Mouse (Mus musculus) intestine, embryonic 16.5 days (tissue): ENCODE data around the gene Eif1b. TPM values are rescaled to one million over a fixed set of nuclear protein-coding genes. Genes with fewer than 3 reads are reported as not detected.

Experiments used
- ATAC-seq: fragments of 200-750 bp; cut with Nextera tagmentation; 2 replicates; pipeline ENCODE4 v1.8.0; 2017; ENCODE audit warnings: moderate TSS enrichment, moderate library complexity
- H3K27ac ChIP-seq: fragments of 300-500 bp; sonication (generic); 2 replicates; pipeline ENCODE4 v1.5.1; 2014; ENCODE audit warnings: mild to moderate bottlenecking, low read length
- H3K27me3 ChIP-seq: fragments of 300-500 bp; sonication (generic); replicated peaks from 2 replicates; pipeline ENCODE4 v1.6.1; 2014; ENCODE audit warnings: low read length, control low read depth, mixed read lengths; ENCODE audit not compliant: control insufficient read depth, insufficient read depth
- H3K36me3 ChIP-seq: fragments of 300-500 bp; sonication (generic); 2 replicates; pipeline ENCODE4 v1.6.1; 2014; ENCODE audit warnings: low read length, control low read depth; ENCODE audit not compliant: control insufficient read depth, insufficient read depth
- H3K4me1 ChIP-seq: fragments of 300-500 bp; sonication (generic); 2 replicates; pipeline ENCODE4 v1.6.1; 2014; ENCODE audit warnings: low read length, control low read depth, mixed read lengths; ENCODE audit not compliant: control insufficient read depth, insufficient read depth
- H3K4me2 ChIP-seq: fragments of 300-500 bp; sonication (generic); 2 replicates; pipeline ENCODE4 v1.6.1; 2014; ENCODE audit warnings: low read depth, low read length, control low read depth
- H3K4me3 ChIP-seq: fragments of 300-500 bp; sonication (generic); 2 replicates; pipeline ENCODE4 v1.5.1; 2014; ENCODE audit warnings: mild to moderate bottlenecking, low read length
- H3K9ac ChIP-seq: fragments of 300-500 bp; sonication (generic); 2 replicates; pipeline ENCODE4 v1.6.1; 2014; ENCODE audit warnings: low read depth, low read length
- H3K9me3 ChIP-seq: fragments of 300-500 bp; sonication (generic); 2 replicates; pipeline ENCODE4 v1.6.1; 2016; ENCODE audit warnings: low read length, control low read depth; ENCODE audit not compliant: control insufficient read depth
- WGBS: fragments of 180-500 bp; shearing (Covaris S2); extraction: QIAGEN DNeasy Blood & Tissue Kit; methylation state at CpG from one replicate; pipeline ENCODE4 v1.1.7; 2014; 5-methylcytosine and 5-hydroxymethylcytosine counted together
- polyA plus RNA-seq: library from polyadenylated mRNA; unstranded; fragments of >200 nt; fragmentation: Nextera tagmentation; extraction: Ambion mirVana; gene quantifications from 2 replicates; pipeline ENCODE4 v1.2.1, GENCODE M21; 2015

Eif1b gene
- 129 and 141 TPM in 2 replicates for polyA plus RNA-seq

DNA sequence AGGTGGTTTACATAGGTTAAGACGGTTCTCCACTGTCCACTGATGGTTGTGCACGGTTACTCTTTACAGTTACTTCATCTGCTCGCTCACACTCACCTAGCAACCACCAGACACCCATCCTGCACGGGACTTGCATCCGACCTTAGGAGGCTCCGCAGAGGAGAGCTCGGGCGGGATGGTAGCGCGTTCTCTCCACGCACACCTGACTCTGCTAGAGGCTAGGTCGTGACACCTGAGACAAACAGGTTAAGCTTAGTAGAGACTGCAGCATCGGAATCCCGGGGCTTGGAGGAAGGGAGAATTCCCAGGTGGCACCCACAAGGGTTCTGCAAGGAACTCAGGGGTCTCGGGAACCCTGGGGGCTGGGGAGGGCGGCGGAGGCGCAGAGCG, at the start of gene Eif1b:
Gene Eif1b, plus strand, starts transcription at position 223 of the 390 bp plus-strand sequence.
- ATAC-seq: peak; percentile 53
- Histone ChIP-seq H3K27ac (peak within 1 kb of the TSS; percentile 90), H3K4me3 (peak within 1 kb of the TSS; percentile 99), H3K9me3 (no peaks in the 10 kb centered on the region), H3K27me3 (no peaks in the 10 kb centered on the region), H3K36me3 (peaks cover 13% of the 10 kb centered on the region), H3K9ac (peak within 1 kb of the TSS; percentile 98), H3K4me1 (peaks cover 9% of the 10 kb centered on the region), H3K4me2 (peak within 1 kb of the TSS; percentile 87)
- WGBS: 4% methylated on average over 19 of the region's 19 CpGs

DNA sequence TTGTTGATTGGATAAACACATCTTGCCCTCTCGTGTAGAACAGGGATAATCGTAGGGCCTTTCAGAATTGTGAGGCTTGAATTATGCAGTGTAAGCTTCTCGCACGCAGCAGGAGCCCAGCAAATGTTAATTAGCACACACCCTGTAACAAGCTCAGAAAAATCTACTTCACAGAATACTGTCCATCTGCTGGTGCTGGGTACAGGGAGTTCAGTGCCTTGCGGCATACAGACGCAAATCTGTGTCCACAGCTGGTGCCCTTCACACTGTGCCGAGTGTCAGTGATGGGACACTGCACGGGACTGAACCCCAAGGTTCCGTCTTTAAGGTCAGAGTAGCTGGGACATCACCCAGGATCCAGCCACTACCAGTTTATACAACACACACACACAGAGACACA, 47.4 kb upstream of the Eif1b start:
- H3K4me2 ChIP-seq: no peak overlapping the region
- no peaks in the 10 kb centered on the region for H3K4me1 ChIP-seq
- 75% methylated on average over 9 of the region's 9 CpGs for WGBS
- H3K36me3 ChIP-seq: no peaks in the 10 kb centered on the region
- H3K4me3 ChIP-seq: no peak overlapping the region
- no peak for ATAC-seq
- no peaks in the 10 kb centered on the region for H3K27me3 ChIP-seq
- H3K9me3 ChIP-seq: no peaks in the 10 kb centered on the region
- no peak overlapping the region for H3K27ac ChIP-seq
- H3K9ac ChIP-seq: no peak overlapping the region

DNA sequence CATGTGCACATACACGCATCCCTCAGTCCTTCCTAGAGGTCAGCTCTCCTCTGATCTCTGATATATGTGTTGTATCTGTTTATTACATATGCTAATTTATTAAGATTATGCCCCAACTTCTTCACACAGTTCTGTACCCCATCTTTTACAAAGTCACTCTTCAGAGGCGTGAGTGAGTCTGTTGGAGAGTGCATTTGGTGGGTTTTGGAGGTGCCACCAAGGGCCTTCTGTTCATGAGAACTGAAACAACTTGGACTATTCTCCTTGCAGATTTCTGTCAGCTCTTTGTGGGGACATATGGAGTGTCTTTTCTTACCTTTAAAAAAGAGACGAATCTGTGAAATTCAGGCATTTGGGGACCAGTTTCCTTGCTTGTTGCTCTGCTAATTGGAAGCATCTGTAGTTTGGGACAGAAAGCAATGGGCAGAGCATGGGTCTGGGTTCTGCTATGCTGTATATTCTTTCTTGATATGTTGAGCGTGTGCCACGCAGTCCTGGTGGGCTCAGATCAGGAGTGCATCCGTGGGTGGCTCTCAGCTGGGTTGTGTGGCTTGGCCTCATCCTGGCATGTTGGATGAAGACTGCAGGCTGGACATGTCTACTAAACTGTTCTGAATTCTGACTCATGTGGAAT, 42.2 kb upstream of the Eif1b start:
- Histone ChIP-seq H3K36me3 (no peaks in the 10 kb centered on the region), H3K4me2 (no peak overlapping the region), H3K4me3 (no peak overlapping the region), H3K27me3 (no peaks in the 10 kb centered on the region), H3K4me1 (no peaks in the 10 kb centered on the region), H3K9ac (no peak overlapping the region), H3K9me3 (no peaks in the 10 kb centered on the region), H3K27ac (no peak overlapping the region)
- WGBS: 81% methylated on average over 6 of the region's 6 CpGs
- no peak for ATAC-seq

DNA sequence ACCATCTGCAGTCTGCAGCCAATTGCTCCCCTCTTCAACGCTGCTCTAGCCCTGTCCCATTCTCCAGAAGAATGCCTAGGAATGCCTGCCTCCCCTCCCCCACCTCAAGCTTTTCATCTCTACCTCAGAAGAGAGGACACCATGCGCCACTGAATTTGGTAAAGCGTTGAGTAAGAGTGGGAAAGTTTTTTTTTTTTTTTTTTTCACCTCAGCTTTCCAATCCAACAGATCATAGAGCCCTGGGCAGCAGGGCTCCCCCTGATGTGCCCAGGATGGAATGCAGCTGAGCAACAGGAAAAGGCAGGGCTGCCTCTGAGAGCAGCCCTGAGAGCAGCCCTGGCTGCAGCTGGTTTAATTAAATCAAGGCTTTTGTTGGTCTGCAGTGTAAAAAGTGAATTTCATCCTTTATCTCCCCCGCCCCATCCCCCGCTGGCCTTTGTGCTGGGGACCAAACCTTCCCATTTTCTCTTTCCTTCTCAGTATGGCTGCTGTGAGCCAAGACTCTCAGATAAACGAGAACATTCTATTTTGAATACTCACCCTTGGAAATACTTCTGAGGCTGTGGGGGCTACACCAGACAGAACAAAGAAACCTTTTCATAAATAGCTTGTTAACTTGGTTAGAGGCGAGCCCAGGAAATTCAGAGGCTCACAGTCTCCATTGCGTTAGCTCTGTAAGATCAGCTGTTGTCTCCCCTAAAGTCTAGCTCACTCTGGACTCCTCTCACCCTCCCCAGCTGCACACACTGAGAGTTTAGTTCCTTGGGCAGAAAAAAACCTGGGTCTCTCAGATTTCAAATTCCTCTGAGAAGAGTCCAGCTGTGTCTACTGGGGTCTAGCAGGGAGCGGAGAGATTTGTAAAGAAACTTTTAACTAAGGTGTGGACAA, 36.0 kb upstream of the Eif1b start:
- H3K4me1 ChIP-seq: peaks cover 6% of the 10 kb centered on the region; the same call in 1 of the 2 replicates
- H3K36me3 ChIP-seq: no peaks in the 10 kb centered on the region
- no peak overlapping the region for H3K4me3 ChIP-seq
- H3K4me2 ChIP-seq: no peak overlapping the region
- peak; percentile 74 for ATAC-seq
- H3K9me3 ChIP-seq: no peaks in the 10 kb centered on the region
- WGBS: 35% methylated on average over 9 of the region's 9 CpGs
- no peak overlapping the region for H3K9ac ChIP-seq
- H3K27me3 ChIP-seq: no peaks in the 10 kb centered on the region
- peak overlapping the region; percentile 69 for H3K27ac ChIP-seq

DNA sequence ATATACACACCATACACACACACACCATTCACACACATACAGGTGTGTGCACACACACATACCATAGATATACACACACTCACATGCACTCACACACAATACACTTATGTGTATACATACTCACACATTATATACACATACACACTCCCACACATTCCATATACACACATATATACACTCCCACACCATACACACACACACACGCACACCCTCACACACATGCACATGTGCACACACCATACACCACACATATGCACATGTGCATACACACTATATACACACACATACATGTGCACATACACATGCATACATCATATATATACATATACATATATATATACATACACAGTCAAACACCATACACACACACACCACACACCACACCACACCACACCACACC, 21.6 kb upstream of the Eif1b start:
- WGBS: 88% methylated on average over 1 of the region's 1 CpGs
- no peak for ATAC-seq
- no peaks in the 10 kb centered on the region for H3K4me1 ChIP-seq

DNA sequence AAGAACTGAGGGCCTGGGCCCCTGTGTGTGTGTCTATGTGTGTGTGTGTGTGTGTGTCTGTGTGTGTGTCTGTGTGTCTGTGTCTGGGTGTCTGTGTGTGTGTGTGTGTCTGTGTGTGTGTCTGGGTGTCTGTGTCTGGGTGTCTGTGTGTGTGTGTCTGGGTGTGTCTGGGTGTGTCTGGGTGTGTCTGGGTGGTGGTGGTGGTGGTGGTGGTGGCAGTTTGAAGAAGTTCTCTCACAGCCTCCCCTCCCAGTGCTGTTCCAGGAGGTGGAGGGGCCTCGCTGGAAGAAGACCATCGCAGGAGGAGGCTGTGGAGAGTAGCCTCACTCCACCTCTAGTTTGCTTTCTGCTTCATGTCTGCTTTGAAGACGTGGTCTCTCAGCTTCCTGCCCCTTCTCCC, 10.4 kb upstream of the Eif1b start:
- no peak for ATAC-seq
- no peak overlapping the region for H3K4me3 ChIP-seq
- no peaks in the 10 kb centered on the region for H3K36me3 ChIP-seq
- no peak overlapping the region for H3K27ac ChIP-seq
- H3K27me3 ChIP-seq: no peaks in the 10 kb centered on the region
- H3K9me3 ChIP-seq: no peaks in the 10 kb centered on the region
- no peak overlapping the region for H3K9ac ChIP-seq
- H3K4me2 ChIP-seq: no peak overlapping the region
- no peaks in the 10 kb centered on the region for H3K4me1 ChIP-seq
- WGBS: 79% methylated on average over 3 of the region's 3 CpGs

More for the DNA sequence above, 21.6 kb upstream of the Eif1b start:
- Histone ChIP-seq H3K27ac (no peak overlapping the region), H3K4me3 (no peak overlapping the region), H3K9ac (no peak overlapping the region), H3K9me3 (no peaks in the 10 kb centered on the region), H3K27me3 (no peaks in the 10 kb centered on the region), H3K4me2 (no peak overlapping the region), H3K36me3 (no peaks in the 10 kb centered on the region)

DNA sequence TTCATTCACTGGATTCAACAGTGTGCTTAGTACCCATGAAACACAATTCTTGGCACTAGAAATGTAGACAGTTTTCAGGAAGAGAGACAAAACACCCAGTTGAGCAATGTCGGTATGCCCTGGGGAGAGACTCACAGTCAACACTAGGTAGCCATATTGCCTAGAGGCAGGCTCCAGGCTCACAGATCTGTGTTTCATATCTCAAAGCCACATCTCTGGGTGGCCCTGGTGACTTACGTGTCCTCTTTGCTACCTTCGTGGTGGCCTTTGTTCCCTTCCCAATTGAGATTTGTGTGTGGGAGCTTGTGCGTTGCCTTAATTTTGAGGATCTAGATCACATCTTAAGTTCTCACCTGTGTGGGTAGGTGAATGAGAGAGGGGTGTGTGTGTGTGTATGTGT, 9.7 kb upstream of the Eif1b start:
- H3K4me1 ChIP-seq: no peaks in the 10 kb centered on the region
- H3K27me3 ChIP-seq: no peaks in the 10 kb centered on the region
- no peaks in the 10 kb centered on the region for H3K36me3 ChIP-seq
- WGBS: 90% methylated on average over 4 of the region's 4 CpGs
- H3K27ac ChIP-seq: no peak overlapping the region
- no peak for ATAC-seq
- H3K9ac ChIP-seq: no peak overlapping the region
- H3K4me2 ChIP-seq: no peak overlapping the region
- no peaks in the 10 kb centered on the region for H3K9me3 ChIP-seq
- H3K4me3 ChIP-seq: no peak overlapping the region

DNA sequence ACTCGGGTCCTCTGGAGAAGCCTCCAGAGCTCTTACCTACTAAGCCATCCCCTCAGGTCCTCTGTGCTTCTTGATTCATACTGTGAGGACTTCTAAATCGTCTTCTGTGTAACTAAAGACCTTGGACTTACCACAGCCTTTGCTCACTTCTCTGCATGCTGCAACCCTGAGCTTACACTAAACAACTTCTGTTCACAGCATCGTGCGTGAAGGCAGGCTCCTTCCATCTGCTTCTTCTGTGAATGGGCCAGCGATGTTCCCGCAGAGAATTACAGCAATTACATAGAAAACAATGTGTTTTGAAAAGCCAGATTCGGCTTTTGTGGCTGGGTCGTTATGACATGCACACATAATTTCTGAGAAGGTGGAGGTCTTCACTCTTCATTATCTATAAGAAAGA, 8.9 kb upstream of the Eif1b start:
- ATAC-seq: no peak
- Histone ChIP-seq H3K27ac (no peak overlapping the region), H3K36me3 (no peaks in the 10 kb centered on the region), H3K4me3 (no peak overlapping the region), H3K4me2 (no peak overlapping the region), H3K4me1 (no peaks in the 10 kb centered on the region), H3K27me3 (no peaks in the 10 kb centered on the region), H3K9me3 (no peaks in the 10 kb centered on the region), H3K9ac (no peak overlapping the region)
- WGBS: 77% methylated on average over 8 of the region's 8 CpGs

DNA sequence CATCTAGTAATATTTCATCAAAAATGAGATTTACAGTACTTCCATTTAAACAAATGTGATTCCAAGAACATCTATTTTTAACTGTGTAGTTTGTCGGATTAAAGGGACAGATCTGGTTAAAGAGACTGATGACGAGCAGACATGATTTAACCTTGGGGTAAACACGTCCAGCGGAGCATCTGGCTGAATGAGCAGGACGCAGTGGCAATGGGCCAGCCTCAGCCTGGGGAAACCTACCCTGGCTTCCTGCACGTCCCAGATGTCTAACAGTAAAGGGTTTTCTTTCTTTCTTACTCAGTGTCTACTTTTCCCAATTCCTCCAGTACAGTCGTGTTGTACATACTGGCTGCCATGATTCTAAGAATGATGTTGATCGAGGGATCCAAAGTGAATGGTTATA, 5.0 kb upstream of the Eif1b start:
- Histone ChIP-seq H3K27ac (no peak overlapping the region), H3K9me3 (no peaks in the 10 kb centered on the region), H3K4me1 (no peaks in the 10 kb centered on the region), H3K9ac (no peak overlapping the region), H3K4me3 (no peak overlapping the region), H3K36me3 (no peaks in the 10 kb centered on the region), H3K27me3 (no peaks in the 10 kb centered on the region), H3K4me2 (no peak overlapping the region)
- 69% methylated on average over 8 of the region's 8 CpGs for WGBS
- no peak for ATAC-seq
